Mouse (Mus musculus) left cerebral cortex, postnatal 4 days (tissue): ENCODE measurements at regions not wholly inside any gene's neighbourhood (a gene's known extent, or its start where the extent isn't known, plus 50 kb on each side); places are given as distances from the start of the nearest gene placed in this dataset.

Experiments used
- DNase-seq: peaks from one replicate; pipeline ENCODE4 v3.0.0-alpha.2; 2022
- intact Hi-C: fragments of 180-260 bp; cut with DNase I; formaldehyde crosslinking; loops from one replicate; pipeline ENCODE4 v1.15.1; 2025

DNA sequence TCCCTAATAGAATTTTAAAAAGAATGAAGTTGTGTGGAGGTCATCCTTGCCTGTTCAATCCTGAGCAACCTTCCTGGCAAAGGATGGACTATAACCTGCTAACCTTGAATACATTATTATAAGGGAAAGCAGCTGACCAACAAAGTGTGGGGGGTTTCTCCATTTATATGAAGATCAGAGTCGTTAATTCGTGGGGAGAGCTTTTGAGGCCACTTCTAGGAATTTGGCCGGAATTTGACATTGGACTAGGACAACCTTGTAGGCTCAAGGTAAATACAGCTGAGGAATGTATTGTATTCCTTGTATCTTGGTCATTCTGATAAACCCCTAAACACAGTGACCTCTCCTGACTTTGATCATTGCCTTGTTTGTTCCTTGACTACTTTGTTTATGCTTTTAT lies 56.9 kb downstream of the Klf4 start:
- no peak for DNase-seq
- intact Hi-C loops = no loop called here

DNA sequence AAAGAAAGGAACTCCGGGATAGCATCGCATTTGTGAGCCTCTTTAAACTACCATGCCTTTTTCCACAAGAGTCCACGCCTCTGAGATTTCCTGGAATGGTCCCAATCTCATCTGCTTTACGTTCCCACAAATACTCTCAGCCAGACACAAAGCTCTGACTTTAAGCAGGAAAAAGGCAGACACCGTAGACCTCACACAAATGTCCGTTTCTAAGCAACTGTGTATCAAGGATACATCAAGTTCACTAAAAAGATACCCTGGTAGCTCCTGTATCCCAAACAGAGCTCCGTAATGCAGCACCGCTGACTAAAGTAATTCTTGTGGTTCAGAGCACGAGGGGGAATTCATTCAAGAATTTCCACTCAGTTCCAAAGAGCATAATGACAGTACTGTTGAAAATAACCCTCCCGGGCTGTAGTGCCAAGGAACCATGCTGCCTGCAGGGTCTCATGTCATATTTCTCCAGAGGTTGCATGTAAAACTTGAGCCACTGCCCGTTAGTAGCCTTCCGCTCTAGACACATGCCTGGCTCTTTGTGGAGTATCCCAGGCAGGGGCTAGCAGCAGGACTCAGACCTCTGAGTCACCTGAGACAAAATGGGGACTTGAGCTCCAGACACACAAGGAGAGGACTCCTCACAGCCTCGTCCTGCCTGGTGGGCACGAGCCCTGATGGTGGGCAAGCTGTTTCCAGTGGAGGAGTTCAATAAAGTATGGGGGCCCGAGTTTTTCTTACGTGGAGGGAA lies 58.0 kb downstream of the Klf4 start:
- intact Hi-C loops = no loop called here
- no peak for DNase-seq

DNA sequence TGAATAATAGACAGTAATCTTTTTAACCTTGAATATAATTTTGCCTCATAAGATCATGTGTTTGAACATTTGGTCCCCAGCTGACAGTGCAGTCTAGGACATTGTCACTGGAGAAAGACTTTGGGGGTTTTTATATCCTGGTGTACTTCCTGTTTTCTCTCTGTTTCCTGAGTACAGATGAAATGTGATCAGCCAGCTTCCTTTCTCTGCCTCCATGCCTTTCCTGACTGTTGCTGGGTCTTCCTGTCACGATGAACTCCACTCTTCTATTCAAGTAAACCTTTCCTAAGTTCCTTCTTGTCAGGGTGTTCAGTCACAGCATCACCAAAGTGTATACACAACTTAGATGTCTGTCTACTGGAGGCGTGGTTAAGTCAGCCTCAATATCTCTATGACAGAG lies 59.6 kb downstream of the Klf4 start:
- DNase-seq = no peak

DNA sequence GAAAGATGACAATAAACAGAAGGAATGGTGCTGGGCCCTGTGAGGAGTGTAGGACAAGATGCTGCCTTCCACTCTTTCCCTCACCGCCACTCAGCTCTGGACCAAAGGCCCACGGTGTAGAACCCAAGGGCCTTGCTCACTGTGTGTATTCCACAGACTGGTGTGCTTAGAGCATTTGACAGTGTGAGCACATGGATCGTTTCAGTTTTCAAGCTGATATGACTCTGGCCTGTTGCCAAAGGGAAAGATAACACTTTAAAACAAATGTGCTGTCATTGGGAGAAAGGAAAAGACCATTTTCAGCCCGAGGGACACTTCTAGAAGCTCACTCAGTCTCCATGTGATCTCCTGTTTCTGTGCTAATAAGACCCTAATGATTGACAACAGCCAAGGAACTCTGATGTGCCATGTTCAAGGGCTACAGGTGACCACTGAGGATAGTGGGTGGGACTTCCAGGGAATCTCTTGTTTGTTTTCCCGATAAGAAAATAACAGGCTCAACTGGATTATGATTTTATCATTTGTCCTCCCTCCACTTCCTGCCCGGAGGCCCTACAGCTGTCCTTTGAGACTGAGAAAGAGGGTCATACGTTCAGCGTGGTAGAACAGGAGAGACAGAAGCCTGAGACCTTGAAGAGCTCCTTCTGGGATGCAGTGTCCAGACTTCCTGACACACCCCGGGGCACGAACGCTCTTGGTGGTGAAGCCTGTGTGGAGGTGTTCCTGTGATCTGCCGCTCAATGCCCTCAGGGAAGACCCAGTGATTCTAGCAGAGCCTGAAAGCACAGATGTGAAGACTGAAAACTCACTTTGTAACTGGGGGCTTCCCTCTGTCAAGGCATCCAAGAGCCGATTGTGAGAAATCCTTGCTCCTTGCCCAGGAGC lies 61.2 kb downstream of the Klf4 start:
- DNase-seq = no peak
- intact Hi-C loops = no loop called here

More for the DNA sequence above, 59.6 kb downstream of the Klf4 start:
- intact Hi-C loops = no loop called here

DNA sequence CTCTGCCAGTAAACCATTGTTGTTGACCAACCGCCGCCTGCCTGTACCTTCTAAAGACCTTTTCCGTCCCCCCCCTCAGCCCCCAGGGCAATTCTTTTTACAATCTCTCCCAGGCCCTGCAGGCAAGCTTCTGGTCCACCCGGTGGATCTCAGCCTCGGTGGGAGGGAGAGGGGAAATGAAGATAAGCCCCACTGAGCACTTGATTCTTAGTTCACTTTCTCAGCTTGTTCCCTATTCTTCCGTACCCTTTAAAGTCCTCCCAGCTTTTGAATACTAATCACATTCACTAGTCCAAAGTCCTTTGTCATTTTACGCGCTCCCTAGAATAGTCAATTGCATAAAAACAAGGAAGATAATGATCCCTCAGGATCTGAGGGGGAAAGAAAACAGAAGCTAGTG lies 68.1 kb downstream of the Klf4 start:
- intact Hi-C loops = no loop called here
- no peak for DNase-seq

DNA sequence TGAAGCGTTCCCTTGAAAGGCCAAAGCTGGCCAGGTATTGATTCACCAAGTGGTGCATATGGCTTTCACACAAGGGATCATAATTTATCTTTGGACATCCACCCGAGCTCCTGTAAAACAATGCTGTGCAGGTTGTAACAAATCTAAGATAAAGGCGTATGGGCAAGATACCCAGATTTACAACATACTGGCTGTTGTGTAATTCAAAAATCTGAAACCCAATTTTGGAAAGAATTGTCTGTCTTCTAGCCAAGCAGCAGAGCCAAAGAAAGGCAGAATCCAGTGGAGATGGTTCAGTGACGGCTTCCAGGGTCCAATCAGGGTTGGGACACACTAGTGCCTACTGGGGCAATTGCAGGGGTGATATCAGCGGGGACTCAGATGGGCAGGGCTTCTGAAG lies 70.3 kb downstream of the Klf4 start:
- intact Hi-C loops = no loop called here
- no peak for DNase-seq

DNA sequence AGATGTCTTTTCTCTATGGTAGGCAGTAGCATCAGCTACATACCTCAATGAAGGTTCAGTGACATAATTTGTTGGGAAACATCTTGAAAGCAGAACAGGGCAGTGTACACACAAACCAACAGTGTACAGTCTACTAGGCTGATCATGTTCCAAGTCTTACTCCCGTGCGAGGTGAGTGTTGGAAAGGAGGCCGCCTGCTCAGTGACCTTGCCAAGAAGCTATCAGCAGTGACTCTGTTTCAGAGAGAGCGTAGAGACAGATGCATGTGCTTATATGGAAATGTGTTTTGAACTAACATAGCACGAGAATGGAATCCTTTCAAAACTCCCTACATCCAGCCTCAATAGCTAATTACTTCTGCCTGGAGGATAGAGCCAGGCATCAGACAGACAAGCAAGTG lies 78.4 kb downstream of the Klf4 start:
- intact Hi-C loops = no loop called here
- DNase-seq = no peak

DNA sequence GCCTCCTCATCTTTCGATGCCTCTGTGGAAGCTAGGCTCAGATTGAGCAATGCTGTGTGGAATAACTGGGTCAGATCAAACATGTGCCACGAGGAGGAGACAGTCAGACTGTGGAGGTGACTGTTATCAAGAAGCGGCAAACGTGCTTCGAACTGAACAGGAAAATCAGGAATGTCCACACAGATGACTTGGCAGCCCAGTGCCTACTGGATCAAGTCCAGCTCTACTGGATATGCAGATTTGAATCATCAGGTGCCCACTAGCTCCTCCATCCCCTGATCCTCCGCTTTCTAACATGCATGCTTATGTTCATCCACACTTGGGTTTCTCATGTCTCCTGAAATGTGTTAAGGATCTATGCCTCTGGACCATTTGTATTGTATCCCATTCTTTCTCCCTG lies 79.7 kb downstream of the Klf4 start:
- peak; percentile 16 for DNase-seq
- intact Hi-C loops = no loop called here

DNA sequence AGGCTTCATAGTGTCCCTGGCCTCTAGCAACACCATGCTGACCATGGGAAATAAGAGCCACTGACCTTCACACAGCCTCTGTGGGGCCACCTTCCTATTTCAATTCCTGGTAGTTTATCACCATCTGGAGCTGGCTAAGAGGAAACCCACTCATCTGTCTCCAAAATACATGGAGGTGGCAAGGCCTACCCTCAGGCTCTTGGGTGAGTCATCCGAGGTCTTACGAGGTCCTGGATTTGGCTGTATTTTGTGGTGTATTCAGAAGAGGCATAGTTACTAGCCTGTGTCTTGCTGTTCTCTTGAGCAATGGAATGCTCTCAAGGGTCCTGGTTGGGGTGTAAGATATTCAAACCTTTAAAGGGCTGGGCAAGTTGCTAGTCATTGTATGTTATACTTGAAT lies 80.6 kb downstream of the Klf4 start:
- intact Hi-C loops = no loop called here
- no peak for DNase-seq

DNA sequence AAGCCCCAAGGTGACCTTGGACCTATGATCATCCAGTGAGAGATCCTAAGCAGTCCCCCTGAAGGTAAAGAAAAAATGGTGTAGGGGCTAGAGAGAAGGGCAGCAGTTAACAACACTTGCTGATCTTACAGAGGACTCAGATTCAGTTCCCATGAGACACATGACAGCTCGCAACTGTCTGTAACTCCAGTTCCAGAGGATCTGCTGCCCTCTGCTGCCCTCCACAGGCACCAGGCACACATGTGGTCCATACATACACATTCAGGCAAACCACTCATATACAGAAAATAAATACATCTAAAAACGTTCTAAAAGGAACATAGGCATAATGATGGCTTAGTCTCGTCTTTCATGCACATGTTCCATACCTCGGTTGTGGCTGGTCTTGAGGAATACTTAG lies 81.2 kb downstream of the Klf4 start:
- intact Hi-C loops = no loop called here
- no peak for DNase-seq

DNA sequence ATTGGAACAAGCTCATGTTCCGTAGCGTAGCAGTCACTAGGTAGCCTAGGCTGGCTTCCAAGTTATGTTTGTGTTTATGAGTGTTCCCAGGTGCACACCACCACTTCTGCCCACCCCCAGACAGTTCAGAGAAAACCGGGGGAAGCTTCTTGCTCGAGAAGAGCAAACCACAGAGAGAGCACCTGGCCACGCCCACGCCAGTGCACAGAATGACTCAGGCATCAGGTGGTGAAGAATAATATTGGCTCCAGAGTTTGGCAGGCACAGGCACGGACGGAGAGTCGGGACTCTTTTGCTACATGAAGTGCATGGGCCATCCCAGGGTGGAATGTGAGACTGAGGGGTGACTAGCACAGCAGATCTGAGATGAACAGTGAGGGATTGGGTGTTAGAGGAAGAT lies 88.8 kb downstream of the Klf4 start:
- DNase-seq = no peak
- intact Hi-C loops = no loop called here

DNA sequence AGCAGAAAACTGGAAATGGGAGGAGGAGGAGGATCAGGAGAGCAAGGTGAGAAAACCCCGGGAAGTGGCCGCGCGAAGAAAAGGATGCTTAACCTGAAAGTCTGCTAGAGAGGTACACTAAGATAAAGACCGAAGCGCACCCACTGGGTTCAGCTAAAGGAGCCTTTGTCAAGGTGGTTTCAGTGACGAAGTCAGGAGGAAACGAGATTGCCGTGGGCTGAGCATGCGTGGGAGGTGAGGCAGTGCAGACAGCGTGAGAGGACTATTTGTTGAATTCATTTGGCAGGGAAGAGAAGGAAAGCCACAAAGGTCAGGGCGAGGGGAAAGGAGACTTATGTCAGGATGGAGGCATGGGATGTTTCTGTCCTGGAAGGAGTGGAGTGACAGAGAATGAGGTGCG lies 90.2 kb downstream of the Klf4 start:
- no peak for DNase-seq
- intact Hi-C loops = no loop called here
